Mouse (Mus musculus) G1E (cell line): ENCODE measurements at regions not wholly inside any gene's neighbourhood (a gene's known extent, or its start where the extent isn't known, plus 50 kb on each side); places are given as distances from the start of the nearest gene placed in this dataset.

Experiments
- ATAC-seq: 2 replicates; pipeline ENCODE4 v1.8.0; 2016; ENCODE audit warnings: mild to moderate bottlenecking; ENCODE audit not compliant: insufficient number of reproducible peaks, poor library complexity, low FRiP score, severe bottlenecking; ENCODE audit errors: extremely low read depth
- DNase-seq: peaks from one replicate; pipeline ENCODE4 v3.0.0; 2012; ENCODE audit warnings: low spot score
- H3K27me3 ChIP-seq: 2 replicates; pipeline ENCODE4 v1.6.1; 2012; ENCODE audit warnings: mild to moderate bottlenecking, low read length, inconsistent platforms; ENCODE audit not compliant: insufficient read depth
- H3K36me3 ChIP-seq: replicated peaks from 2 replicates; pipeline ENCODE3; 2012; ENCODE audit warnings: mild to moderate bottlenecking, inconsistent platforms
- H3K4me1 ChIP-seq: 2 replicates; pipeline ENCODE4 v1.6.1; 2012; ENCODE audit warnings: low read depth, low read length, inconsistent platforms, mixed read lengths; ENCODE audit not compliant: insufficient read depth
- H3K4me3 ChIP-seq: 2 replicates; pipeline ENCODE4 v1.5.1; 2012; ENCODE audit warnings: low read depth, mild to moderate bottlenecking, inconsistent platforms, low read length, moderate library complexity, mixed read lengths
- H3K9me3 ChIP-seq: replicated peaks from 2 replicates; pipeline ENCODE4 v1.6.1; 2012; ENCODE audit warnings: inconsistent platforms
- CTCF ChIP-seq: IDR thresholded peaks from 2 replicates; pipeline ENCODE4 v1.5.1; 2012; ENCODE audit warnings: low read depth, low read length, inconsistent platforms, mixed read lengths
- GATA1 ChIP-seq: IDR thresholded peaks from 2 replicates; pipeline ENCODE4 v1.6.1; 2012; ENCODE audit warnings: borderline replicate concordance, low read length, inconsistent platforms, mixed read lengths
- GATA2 ChIP-seq: IDR thresholded peaks from 2 replicates; pipeline ENCODE4 v1.6.1; 2012; ENCODE audit warnings: low read depth, low read length, inconsistent platforms, borderline replicate concordance
- POLR2AphosphoS5 ChIP-seq: IDR thresholded peaks from 2 replicates; pipeline ENCODE4 v1.6.1; 2012; ENCODE audit warnings: low read depth, low read length, inconsistent platforms; ENCODE audit not compliant: insufficient replicate concordance
- TAL1 ChIP-seq: conservative IDR thresholded peaks from 2 replicates; pipeline ENCODE4 v1.6.1; 2012; ENCODE audit warnings: low read depth, low read length, inconsistent platforms, mixed read lengths

DNA sequence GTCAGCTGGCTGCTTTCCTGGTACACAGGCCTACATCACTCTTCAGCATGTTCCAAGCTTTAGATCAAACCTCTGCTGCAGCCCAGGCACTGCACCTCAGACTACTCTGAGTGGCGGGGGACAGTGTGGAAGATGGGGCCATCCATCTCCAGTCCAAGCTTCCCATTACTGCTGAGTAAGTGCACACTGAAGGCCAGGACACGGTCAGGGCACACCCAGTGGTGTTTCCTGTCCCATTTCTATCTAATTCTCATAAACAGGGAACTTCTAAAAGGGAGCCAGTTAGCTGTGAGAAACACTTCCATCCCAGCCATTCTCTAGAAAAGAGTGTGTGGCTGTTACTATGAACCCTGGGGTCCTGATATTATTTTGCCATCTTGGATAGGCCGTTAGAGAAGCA is 298.5 kb upstream of the Zfp637 start:
- Histone ChIP-seq H3K36me3 (no peaks in the 10 kb centered on the region), H3K9me3 (peaks cover 63% of the 10 kb centered on the region), H3K4me3 (no peak overlapping the region), H3K4me1 (no peaks in the 10 kb centered on the region), H3K27me3 (no peaks in the 10 kb centered on the region)
- no peak for TF ChIP-seq POLR2AphosphoS5
- no peak for TF ChIP-seq CTCF
- no peak for TF ChIP-seq TAL1
- no peak for TF ChIP-seq GATA1
- no peak for TF ChIP-seq GATA2
- DNase-seq (no peak), ATAC-seq (no peak)

DNA sequence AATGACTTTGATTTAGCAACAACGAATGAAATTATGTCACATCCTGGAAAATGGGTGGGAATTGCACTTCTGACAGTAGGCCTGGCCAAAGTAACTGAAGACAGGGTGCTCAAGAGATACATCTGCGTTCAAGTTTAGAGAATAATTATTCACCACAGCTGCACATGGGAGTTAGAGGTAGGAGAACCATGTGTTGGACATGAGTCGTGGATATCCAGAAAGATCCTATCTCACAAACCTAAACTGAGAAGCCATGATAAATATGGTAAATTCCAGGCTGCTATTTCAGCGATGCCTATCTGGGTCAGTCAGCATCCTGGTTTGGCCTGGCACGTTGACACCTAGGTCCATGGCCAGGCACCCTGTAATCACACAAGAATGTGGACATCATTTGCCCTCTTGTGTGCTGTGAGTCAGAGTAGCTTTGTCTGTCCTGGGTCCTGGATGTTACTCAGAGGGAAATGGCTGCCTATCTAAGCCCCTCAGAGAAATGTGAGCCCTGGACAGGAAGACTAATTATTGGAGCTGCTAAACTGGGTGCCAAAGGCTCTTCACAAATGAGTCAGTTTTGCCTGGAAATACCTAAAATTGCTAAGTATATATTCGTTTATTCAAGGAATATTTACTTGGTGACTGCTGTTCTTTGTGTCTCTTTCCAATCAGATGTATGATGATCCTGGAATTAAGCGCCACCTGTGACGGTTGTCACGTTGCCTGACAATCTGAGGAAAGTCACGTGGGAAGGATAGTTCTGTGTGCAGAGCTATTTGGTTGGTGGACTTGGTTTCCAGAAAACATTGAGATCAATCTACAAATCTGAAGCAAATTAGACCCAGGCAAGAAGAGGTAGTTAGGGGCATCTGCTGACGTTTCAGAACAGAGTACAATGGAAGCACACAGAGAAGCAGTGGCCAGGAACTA is 296.4 kb upstream of the Zfp637 start:
- Histone ChIP-seq H3K27me3 (no peaks in the 10 kb centered on the region), H3K4me1 (no peaks in the 10 kb centered on the region), H3K9me3 (peaks cover 66% of the 10 kb centered on the region), H3K4me3 (no peak overlapping the region), H3K36me3 (no peaks in the 10 kb centered on the region)
- no peak for ATAC-seq
- DNase-seq, result no peak
- no peak for TF ChIP-seq POLR2AphosphoS5
- TF ChIP-seq TAL1, result no peak
- no peak for TF ChIP-seq GATA2
- no peak for TF ChIP-seq CTCF
- no peak for TF ChIP-seq GATA1

DNA sequence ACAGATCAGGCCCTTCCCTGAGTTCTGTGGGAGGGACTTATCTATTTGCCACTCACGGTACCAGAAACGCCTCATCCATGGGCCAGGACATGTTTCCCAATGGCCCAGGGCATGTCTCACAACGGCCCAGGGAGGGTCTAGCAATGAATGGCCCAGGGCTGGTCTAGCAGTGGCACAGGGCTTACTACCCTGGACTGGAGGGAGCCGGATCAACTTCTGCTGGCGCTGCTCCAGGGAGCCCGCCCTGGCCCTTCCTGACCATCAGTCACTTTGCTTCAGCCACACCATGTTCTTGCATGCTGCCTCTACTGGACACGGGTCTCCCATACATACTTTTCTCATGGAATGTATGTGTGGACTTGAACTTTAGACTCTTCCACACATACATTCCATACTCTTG is 290.1 kb upstream of the Zfp637 start:
- no peak for ATAC-seq
- Histone ChIP-seq H3K36me3 (no peaks in the 10 kb centered on the region), H3K4me3 (no peak overlapping the region)

DNA sequence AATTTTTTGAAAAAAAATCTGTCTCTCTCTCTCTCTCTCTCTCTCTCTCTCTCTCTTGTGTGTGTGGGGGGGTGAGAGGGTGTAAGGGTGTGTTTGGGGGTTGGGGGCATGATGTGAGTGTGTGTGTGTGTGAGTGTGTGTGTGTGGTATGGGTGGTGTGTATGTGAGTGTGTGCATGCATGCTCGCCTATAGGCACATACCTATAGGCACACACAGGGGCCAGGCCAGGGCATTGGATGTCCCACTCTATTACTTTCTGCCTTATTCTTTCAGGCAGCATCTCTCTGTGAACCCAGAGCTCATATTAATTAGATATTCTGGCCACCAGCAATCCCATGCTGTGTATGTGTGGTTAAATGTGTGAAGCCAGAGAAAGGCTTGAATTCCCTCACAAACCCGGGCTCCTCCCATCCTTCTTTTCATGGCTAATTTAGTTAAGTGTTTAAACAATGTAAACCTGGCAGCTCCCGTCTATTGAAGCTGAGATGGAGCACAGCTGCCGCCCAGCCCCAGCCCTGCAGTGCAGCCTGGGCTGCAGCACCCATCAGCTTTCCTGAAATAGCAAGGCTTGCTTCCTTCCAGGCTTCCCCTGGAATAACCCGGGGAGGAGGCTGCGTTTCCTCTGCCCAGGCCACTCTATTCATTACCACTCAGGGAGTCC is 288.8 kb upstream of the Zfp637 start:
- Histone ChIP-seq H3K27me3 (no peaks in the 10 kb centered on the region), H3K4me1 (no peaks in the 10 kb centered on the region), H3K9me3 (peaks cover 64% of the 10 kb centered on the region), H3K36me3 (no peaks in the 10 kb centered on the region), H3K4me3 (no peak overlapping the region)
- TF ChIP-seq GATA1 (no peak), POLR2AphosphoS5 (no peak), CTCF (no peak), TAL1 (no peak), GATA2 (no peak)
- no peak for DNase-seq
- no peak for ATAC-seq

More for the DNA sequence above, 290.1 kb upstream of the Zfp637 start:
- TF ChIP-seq TAL1 (no peak), GATA1 (no peak), GATA2 (no peak), CTCF (no peak), POLR2AphosphoS5 (no peak)
- DNase-seq, result no peak
- Histone ChIP-seq H3K4me1 (no peaks in the 10 kb centered on the region), H3K27me3 (no peaks in the 10 kb centered on the region), H3K9me3 (peaks cover 61% of the 10 kb centered on the region)

GRCm38 (mm10) chr6:117563159-117563558 is 277.8 kb upstream of the Zfp637 start:
- no peak for DNase-seq
- H3K4me3 ChIP-seq, result no peak overlapping the region
- ATAC-seq, result no peak
- TF ChIP-seq GATA1, result no peak
- peaks cover 70% of the 10 kb centered on the region for H3K9me3 ChIP-seq
- H3K27me3 ChIP-seq, result no peaks in the 10 kb centered on the region
- H3K36me3 ChIP-seq, result no peaks in the 10 kb centered on the region
- H3K4me1 ChIP-seq, result no peaks in the 10 kb centered on the region

- Histone ChIP-seq H3K27me3 (no peaks in the 10 kb centered on the region), H3K36me3 (no peaks in the 10 kb centered on the region), H3K4me1 (no peaks in the 10 kb centered on the region), H3K9me3 (peaks cover 69% of the 10 kb centered on the region), H3K4me3 (no peak overlapping the region)
- TF ChIP-seq GATA2 (no peak), CTCF (no peak), GATA1 (no peak), TAL1 (no peak), POLR2AphosphoS5 (no peak)
- ATAC-seq (no peak), DNase-seq (no peak)
Observed at GRCm38 (mm10) chr6:117563704-117564103, 277.3 kb upstream of the Zfp637 start.
